Mouse (Mus musculus): ENCODE data around the gene Prpf40b.

Prpf40b gene

DNA sequence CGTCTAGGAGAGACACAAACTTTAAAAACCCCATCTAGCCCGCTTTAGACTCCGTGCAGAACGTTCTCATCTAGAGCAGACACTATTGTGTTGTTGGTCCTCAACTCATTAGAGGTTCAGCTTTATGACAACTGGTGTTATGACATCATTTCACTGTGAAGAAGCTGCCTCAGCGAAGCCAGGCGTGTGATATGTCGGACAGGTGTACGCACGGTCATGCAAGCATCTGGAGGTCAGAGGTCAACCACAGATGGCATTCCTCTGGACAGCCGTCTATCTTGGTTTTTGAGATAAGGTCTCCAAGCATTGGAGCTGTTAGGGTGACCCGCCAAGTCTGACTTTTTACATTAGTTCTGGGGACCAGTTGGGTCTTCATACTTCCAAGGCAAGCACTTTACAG, 4.3 kb upstream of the Prpf40b start:
- DNase-seq (ENCODE audit: extremely low spot score), result no peak

- DNase-seq (ENCODE audit: extremely low spot score), result no peak
These were observed 600 bp upstream of the Prpf40b start for GRCm38 (mm10) chr15:99294287-99294686.

GRCm38 (mm10) chr15:99295484-99295981, 646 bp downstream of the Prpf40b start, which contains the start of gene Fam186b:
Fam186b (minus strand) TSS chr15:99295888.
- no peak for DNase-seq (ENCODE audit: extremely low spot score)

DNA sequence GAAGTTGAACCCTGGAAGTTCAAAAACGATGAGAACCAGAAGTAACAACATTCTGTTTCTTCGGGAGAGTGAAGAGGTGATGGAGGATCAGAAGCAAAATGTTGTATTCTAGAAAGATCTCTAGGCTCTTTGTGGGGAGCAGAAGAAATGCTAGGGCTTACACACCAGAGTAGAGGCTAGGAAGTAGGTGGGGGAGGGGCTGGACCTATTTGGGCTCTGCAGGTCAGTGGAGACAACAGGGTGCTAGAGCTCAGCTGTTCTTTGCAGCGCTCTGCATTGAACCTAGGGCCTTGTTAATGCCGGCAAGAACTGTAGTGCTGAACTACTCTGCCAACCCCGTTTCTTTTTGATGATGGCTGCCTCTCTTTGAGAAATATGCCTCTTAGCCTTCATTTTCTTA, 1.3 kb downstream of the Prpf40b start:
- DNase-seq (ENCODE audit: extremely low spot score), result no peak

GRCm38 (mm10) chr15:99307476-99307875, 12.6 kb downstream of the Prpf40b start:
- DNase-seq (ENCODE audit: extremely low spot score), result no peak

DNA sequence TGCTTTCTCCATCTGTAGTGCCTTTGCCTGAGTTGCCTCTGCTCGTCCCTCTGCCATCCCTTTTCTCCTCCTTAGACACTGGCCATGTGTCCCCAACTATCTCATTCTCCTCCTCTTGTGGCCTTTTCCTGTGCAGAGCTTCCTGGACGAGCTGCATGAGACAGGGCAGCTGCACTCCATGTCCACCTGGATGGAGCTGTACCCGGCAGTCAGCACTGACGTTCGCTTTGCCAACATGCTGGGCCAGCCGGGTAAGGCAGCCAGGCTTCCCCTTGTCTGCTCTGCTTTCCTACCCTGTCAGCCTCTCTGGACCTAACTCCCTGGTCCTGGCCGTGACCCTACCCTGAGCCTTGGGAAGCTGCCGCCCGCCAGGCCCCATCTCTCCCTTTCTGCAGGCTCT, 14.7 kb downstream of the Prpf40b start:
- no peak for DNase-seq (ENCODE audit: extremely low spot score)

DNA sequence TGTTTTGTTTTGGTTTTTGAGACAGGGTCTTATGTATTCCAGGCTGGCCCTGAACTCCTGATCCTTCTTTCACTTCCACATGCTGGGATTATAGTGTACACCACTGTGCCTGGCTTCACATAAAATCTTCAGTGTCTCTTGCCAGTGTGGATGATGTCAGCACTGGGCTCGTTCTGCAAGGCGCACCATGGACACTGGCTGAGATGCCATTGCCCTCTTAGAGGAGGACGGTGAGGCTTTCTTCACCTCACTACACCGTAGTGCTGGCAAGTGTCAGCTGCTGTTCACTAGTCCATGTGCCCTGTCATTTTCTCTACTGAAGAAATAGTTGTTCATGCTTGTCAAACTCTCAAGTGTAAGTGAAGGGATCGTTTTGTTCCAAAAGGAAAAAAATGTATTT, 15.7 kb downstream of the Prpf40b start:
- no peak for DNase-seq (ENCODE audit: extremely low spot score)

GRCm38 (mm10) chr15:99314891-99315290, 20.0 kb downstream of the Prpf40b start:
- DNase-seq (ENCODE audit: extremely low spot score), result no peak

DNA sequence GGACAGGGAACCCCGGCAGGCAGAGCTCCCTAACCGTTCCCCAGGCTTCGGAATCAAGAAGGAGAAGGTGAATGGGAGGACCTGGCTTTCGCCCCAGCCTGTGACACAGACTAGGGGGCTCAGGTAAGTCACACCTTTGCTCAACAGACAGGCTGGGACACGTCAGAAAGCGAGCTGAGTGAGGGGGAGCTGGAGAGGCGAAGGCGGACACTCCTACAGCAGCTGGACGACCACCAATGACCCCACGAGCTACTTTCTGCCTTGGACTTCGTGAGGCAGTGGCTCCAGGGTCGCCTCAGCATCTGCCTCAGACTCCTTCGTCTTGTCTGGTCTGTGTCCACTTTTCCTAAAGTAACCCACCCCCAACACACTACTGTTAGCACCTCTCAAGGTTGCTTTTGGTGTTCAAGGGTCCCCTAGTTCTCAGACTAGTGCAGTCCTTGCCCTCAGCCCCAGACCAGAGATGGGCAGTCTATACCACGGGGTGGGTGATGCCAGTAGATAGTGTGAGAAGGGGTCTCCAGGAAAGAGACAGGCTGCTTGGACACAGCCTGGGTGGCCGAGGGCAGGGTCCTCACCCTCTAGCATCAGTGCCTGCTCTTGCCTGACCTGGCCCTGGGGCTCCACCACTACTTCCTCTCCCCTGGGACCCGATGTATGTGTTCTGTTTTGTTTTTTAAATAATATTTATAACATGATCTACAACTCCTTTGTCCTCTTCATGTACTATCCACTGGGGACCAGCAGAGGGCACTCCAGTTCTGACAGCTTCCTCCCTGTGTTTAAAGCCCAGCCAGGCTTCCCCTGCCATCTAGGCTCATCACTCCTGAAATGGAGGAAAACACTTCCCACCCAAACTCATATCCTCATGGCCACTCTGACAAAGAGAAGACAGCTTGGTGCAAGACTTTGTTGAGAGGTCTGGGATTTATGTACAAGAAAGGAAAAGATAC, 21.7 kb downstream of the Prpf40b start:
- peak; percentile 64 for DNase-seq (ENCODE audit: extremely low spot score)

DNA sequence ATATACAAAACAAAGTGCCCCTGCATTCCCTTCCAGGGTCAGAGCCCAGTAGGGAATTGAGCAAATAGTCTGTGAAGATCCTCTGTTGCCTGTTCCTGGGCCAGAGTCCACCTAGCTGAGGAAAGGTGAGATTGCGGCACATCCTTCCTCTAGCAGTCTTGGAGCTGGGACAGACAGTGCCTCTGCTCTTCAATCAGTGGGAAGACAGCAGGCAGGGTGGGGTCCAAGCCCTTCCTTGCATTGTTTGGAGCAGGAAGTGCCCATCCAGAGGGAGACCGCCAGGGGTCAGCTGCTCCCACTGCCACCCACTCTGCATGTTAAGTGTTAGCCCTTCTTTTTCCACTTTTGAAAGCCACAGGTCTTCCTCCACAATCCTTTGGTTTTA, 22.4 kb downstream of the Prpf40b start:
- DNase-seq (ENCODE audit: extremely low spot score), result no peak

DNA sequence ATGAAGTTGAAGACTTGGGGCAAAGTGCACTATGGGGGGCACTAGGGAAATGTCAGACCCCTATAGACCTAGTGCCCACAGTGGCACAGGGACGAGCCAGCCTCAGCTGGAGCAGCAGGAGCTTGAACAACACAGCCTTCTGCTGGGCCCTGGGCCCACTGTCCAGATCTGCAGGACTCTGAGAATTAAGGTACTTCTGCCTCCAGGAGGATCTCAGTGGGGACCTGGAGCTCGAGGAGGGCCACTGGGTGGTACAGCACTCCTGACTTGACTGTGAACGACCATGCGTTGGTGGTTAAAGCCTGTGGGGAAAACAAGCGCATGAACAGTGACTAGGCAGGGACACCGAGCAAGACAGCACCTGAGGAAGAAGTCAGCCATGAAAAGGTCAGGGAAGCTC, 23.2 kb downstream of the Prpf40b start:
- DNase-seq (ENCODE audit: extremely low spot score), result no peak

GRCm38 (mm10) chr15:99318861-99319410, 24.0 kb downstream of the Prpf40b start:
- no peak for DNase-seq (ENCODE audit: extremely low spot score)

GRCm38 (mm10) chr15:99319411-99319871, 24.6 kb downstream of the Prpf40b start:
- no peak for DNase-seq (ENCODE audit: extremely low spot score)

- DNase-seq (ENCODE audit: extremely low spot score), result no peak
These were observed 25.3 kb downstream of the Prpf40b start for GRCm38 (mm10) chr15:99320168-99320674.

- DNase-seq (ENCODE audit: extremely low spot score), result no peak
These were observed 26.1 kb downstream of the Prpf40b start for GRCm38 (mm10) chr15:99320978-99321377.

- DNase-seq (ENCODE audit: extremely low spot score), result no peak
These were observed 29.3 kb downstream of the Prpf40b start for GRCm38 (mm10) chr15:99324151-99324550.

- DNase-seq (ENCODE audit: extremely low spot score), result no peak
These were observed 30.7 kb downstream of the Prpf40b start for GRCm38 (mm10) chr15:99325598-99325997.

DNA sequence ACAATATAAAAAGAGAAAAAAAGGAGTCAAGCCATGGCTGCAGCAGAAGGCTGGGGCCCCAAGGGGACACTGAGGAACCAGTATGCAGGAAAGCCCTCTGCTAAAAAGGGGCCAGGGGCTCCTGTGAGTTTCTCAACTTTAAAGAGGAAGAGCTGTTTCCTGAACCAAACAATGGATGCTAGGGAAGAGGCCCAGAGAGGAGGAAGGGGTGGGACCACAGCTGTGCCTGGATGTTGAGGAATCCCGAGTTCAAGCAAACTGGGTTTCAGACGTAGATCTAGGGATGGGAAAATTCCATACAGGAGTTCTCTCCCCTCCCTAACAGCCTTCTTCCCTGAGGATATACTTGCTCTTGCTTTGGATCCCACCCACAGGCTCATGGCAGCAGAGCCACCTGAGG, 31.5 kb downstream of the Prpf40b start:
- DNase-seq (ENCODE audit: extremely low spot score), result no peak

- DNase-seq (ENCODE audit: extremely low spot score), result no peak
These were observed 32.1 kb downstream of the Prpf40b start for GRCm38 (mm10) chr15:99326959-99327358.

DNA sequence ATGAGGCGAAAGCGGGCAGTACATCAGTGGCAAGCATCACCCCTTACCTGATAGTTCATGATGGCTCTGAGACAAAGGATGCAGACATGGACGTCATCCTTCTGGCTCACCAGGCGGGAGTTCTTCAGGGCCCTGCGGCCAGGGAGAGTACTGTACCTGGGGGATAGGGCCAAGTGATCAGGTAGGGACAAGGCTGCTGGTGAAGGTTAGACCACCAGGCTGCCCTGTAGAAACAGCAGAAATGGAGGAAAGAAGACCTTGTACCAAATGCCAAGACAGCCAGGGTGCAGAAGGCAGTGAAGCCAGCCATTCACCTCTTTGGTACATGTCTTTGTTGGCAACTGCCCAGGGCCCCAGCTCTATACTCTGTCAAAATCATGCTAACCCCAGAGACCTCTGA, 33.1 kb downstream of the Prpf40b start:
- no peak for DNase-seq (ENCODE audit: extremely low spot score)

DNA sequence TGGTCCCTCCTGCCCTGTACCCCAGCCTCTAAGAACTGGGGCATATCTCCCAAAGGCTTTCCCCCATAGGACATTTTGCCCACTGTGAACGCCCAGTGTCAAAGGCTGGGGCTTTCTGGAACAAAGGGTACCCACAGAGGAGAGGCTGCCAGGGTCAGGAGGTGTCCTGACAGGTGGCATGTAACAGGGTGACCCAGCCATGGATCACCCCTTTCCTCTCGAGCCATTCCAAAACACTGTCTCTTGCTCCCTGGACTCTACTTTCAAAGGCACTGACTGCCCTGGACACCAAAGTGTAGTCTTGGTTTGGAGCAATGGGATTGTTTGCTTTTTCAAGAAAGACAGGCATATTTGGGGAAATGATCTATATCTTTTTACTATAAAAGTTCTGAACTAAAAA, 35.4 kb downstream of the Prpf40b start:
- no peak for DNase-seq (ENCODE audit: extremely low spot score)

- DNase-seq (ENCODE audit: extremely low spot score), result no peak
These were observed 36.5 kb downstream of the Prpf40b start for GRCm38 (mm10) chr15:99331341-99331740.

- no peak for DNase-seq (ENCODE audit: extremely low spot score)
These were observed 37.2 kb downstream of the Prpf40b start for GRCm38 (mm10) chr15:99332111-99332510.
